Mouse (Mus musculus) liver, embryonic 14.5 days (tissue): ENCODE data around the gene Scnn1b.

Experiments used
- CTCF ChIP-seq: IDR thresholded peaks from 2 replicates; pipeline ENCODE4 v1.5.1; 2016; ENCODE audit warnings: antibody characterized with exemption, low read depth, control low read depth
- EP300 ChIP-seq: IDR thresholded peaks from 2 replicates; pipeline ENCODE4 v1.6.1; 2016; ENCODE audit warnings: antibody characterized with exemption, low read depth

DNA sequence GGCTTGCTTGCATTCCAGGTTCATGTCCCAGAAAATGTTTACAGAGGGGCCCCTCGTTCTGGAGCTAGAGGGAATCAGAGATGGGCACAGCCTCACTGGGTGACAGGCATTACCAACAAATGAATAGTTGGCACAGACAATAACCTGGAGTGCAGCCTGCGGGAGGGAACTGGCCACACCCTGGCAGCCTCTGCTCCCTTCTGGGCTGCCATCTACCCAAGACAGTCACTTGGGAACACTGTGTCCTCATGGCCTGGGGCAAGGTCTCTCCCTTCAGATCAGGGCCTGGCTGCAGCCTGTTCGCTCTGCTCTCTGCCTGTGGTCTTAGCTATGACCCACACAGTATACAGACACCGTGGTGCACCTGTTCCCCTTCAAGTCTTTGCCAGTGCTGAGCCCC, 42.0 kb downstream of the Scnn1b start:
- TF ChIP-seq CTCF, result no peak
- TF ChIP-seq EP300, result no peak
